Mouse (Mus musculus) intestine, embryonic 14.5 days (tissue): ENCODE data around the gene Kcnh2. TPM values are rescaled to one million over a fixed set of nuclear protein-coding genes. Genes with fewer than 3 reads are reported as not detected.

Experiments used
- ATAC-seq: fragments of 200-750 bp; cut with Nextera tagmentation; replicated peaks from 2 replicates; pipeline ENCODE4 v1.8.0; 2017; ENCODE audit warnings: low read depth, moderate number of reproducible peaks, moderate TSS enrichment, moderate library complexity; ENCODE audit not compliant: low FRiP score, low TSS enrichment
- DNase-seq: peaks from one replicate; pipeline ENCODE4 v3.0.0-alpha.2; 2018; ENCODE audit warnings: low spot score
- H3K27ac ChIP-seq: fragments of 300-500 bp; sonication (generic); 2 replicates; pipeline ENCODE4 v1.5.1; 2014; ENCODE audit warnings: low read depth, mild to moderate bottlenecking, control low read depth
- H3K27me3 ChIP-seq: fragments of 300-500 bp; sonication (generic); replicated peaks from 2 replicates; pipeline ENCODE4 v1.6.1; 2014; ENCODE audit warnings: low read length, control low read depth; ENCODE audit not compliant: control insufficient read depth, insufficient read depth
- H3K36me3 ChIP-seq: fragments of 300-500 bp; sonication (generic); 2 replicates; pipeline ENCODE4 v1.6.1; 2014; ENCODE audit warnings: low read length, control low read depth; ENCODE audit not compliant: control insufficient read depth, insufficient read depth
- H3K4me1 ChIP-seq: fragments of 300-500 bp; sonication (generic); replicated peaks from 2 replicates; pipeline ENCODE4 v1.6.1; 2014; ENCODE audit warnings: low read length, control low read depth, mixed read lengths; ENCODE audit not compliant: control insufficient read depth, insufficient read depth
- H3K4me2 ChIP-seq: fragments of 300-500 bp; sonication (generic); 2 replicates; pipeline ENCODE4 v1.6.1; 2014; ENCODE audit warnings: low read length
- H3K4me3 ChIP-seq: fragments of 300-500 bp; sonication (generic); 2 replicates; pipeline ENCODE4 v1.5.1; 2014; ENCODE audit warnings: low read depth, low read length, control low read depth, mixed read lengths
- H3K9ac ChIP-seq: fragments of 300-500 bp; sonication (generic); 2 replicates; pipeline ENCODE4 v1.6.1; 2014; ENCODE audit warnings: mild to moderate bottlenecking, low read length
- H3K9me3 ChIP-seq: fragments of 300-500 bp; sonication (generic); 2 replicates; pipeline ENCODE4 v1.6.1; 2016; ENCODE audit warnings: low read length, control low read depth; ENCODE audit not compliant: control insufficient read depth
- WGBS: fragments of 180-500 bp; shearing (Covaris S2); extraction: QIAGEN DNeasy Blood & Tissue Kit; methylation state at CpG from one replicate; pipeline ENCODE4 v1.1.7; 2014; 5-methylcytosine and 5-hydroxymethylcytosine counted together
- polyA plus RNA-seq: library from polyadenylated mRNA; unstranded; fragments of >200 nt; fragmentation: Nextera tagmentation; extraction: Ambion mirVana; gene quantifications from 2 replicates; pipeline ENCODE4 v1.2.1, GENCODE M21; 2014

Gene Kcnh2
- polyA plus RNA-seq, 1 experiment from 2014 or later = 11.2 TPM

DNA sequence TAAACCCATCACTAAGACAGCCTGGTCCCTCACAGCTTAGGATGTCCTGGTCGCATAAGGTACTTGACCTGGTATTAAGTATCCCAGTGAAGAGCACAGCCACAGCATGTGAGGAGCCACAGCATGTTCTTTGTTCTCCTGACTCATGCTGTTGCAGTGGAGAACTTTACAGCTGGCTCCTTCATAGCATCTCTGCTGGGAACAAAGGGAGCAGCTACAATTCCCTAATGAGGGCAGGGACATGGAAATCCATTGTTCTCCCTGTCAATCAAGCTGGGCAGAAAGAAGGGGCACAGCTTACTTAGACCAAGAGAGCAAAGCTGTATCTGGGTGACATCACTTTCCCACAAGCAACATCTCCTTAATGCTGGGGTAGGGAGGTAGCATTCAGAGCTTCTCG lies 70.9 kb downstream of the Kcnh2 start:
- Histone ChIP-seq H3K27me3 (no peaks in the 10 kb centered on the region), H3K4me1 (no peaks in the 10 kb centered on the region), H3K36me3 (no peaks in the 10 kb centered on the region), H3K27ac (no peak overlapping the region), H3K9ac (no peak overlapping the region), H3K4me3 (no peak overlapping the region), H3K4me2 (no peak overlapping the region), H3K9me3 (no peaks in the 10 kb centered on the region)
- DNase-seq = no peak
- 79% methylated on average over 2 of the region's 2 CpGs for WGBS
- ATAC-seq = no peak

DNA sequence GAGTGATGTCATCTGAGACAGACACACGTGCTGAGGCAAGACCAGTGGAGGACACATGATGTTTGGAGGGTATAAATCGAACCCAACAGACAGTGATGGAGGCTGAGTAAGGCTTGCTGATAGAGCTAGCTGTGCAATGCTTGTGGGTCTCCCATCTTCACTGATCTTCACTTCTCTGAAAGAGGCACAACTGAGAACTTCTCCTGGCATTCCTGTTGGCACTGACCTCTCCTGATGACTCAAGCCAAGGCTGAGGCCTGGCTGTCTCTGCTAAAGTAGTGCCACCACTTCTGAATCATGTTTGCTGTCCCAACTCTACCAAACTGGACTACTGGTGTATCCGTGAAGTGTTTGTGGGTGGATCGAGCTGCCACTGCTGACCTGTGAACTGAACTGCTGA lies 71.9 kb downstream of the Kcnh2 start:
- no peaks in the 10 kb centered on the region for H3K4me1 ChIP-seq
- no peak overlapping the region for H3K4me2 ChIP-seq
- ATAC-seq (no peak), DNase-seq (no peak)
- no peaks in the 10 kb centered on the region for H3K27me3 ChIP-seq
- no peaks in the 10 kb centered on the region for H3K9me3 ChIP-seq
- H3K9ac ChIP-seq = no peak overlapping the region
- WGBS = 79% methylated on average over 4 of the region's 4 CpGs
- no peak overlapping the region for H3K4me3 ChIP-seq
- H3K36me3 ChIP-seq = no peaks in the 10 kb centered on the region
- no peak overlapping the region for H3K27ac ChIP-seq

DNA sequence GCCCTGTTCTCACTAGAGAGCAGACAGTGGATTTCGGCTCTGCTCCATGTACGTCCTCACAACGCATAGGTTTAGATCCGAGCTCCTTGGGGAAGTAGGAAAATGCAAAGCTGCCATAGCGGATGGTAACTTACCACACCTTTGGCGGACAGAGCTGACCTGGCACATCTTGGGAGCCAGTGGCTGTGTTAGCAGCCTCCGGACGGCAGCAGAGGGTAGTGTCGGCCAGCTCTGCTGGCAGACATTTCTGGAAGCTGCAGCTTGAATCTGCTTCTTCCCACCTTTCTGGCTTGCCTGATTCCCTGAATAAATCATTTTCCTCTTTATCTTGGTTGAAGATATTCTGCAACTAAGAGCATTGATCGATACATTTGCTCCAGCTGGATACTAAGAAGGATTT lies 73.2 kb downstream of the Kcnh2 start:
- no peak overlapping the region for H3K4me2 ChIP-seq
- H3K4me1 ChIP-seq = no peaks in the 10 kb centered on the region
- ATAC-seq (no peak), DNase-seq (no peak)
- no peaks in the 10 kb centered on the region for H3K36me3 ChIP-seq
- H3K27ac ChIP-seq = no peak overlapping the region
- no peak overlapping the region for H3K4me3 ChIP-seq
- WGBS = 86% methylated on average over 10 of the region's 10 CpGs
- H3K9me3 ChIP-seq = no peaks in the 10 kb centered on the region
- no peaks in the 10 kb centered on the region for H3K27me3 ChIP-seq
- no peak overlapping the region for H3K9ac ChIP-seq

DNA sequence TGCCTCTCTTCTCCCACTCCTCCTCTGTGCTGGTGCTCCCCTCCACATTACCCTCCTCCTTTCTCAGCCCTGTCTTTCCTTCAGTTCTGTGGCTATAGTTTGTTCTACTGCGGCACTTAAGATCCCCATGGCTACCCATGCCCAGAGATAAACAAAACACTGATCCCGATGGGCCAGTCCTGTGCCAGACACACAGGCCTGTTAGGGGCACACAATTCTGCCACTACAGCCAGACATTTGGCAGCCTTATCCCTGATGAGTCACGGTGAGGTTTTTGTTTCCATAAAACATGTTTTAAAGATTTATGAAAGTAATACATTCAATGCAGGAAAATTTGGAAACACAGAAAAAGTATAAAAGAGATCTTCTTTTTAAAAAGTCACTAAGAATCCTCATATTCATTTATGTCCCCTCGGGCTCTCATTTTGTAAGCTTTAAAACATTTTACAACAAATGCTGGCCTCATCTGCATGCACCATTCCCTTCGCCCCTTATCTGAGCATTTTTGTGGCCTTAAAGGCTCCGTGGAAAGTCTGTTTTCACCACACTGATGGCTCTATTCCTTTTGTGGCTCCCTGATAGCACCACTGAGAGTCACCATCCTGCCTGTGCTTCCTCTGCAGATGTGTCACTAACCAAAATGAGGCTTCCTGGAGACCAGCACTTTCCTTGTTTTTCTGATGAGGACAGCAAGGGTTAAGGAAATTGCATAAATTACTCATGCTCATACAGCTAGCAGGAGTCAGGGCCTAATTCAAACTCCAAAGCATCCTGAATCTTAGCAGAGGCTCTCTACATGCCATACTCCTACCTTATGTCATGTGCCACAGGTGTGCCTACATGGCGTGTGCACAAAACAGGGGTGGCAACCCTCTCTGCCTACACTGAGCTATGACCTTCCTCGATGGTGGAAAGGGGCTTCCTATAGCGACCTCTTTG lies 77.5 kb downstream of the Kcnh2 start:
- Histone ChIP-seq H3K4me1 (no peaks in the 10 kb centered on the region), H3K36me3 (no peaks in the 10 kb centered on the region), H3K9me3 (no peaks in the 10 kb centered on the region), H3K27me3 (no peaks in the 10 kb centered on the region), H3K9ac (no peak overlapping the region), H3K4me3 (no peak overlapping the region), H3K4me2 (no peak overlapping the region), H3K27ac (no peak overlapping the region)
- DNase-seq (no peak), ATAC-seq (no peak)
- WGBS = 58% methylated on average over 9 of the region's 9 CpGs

DNA sequence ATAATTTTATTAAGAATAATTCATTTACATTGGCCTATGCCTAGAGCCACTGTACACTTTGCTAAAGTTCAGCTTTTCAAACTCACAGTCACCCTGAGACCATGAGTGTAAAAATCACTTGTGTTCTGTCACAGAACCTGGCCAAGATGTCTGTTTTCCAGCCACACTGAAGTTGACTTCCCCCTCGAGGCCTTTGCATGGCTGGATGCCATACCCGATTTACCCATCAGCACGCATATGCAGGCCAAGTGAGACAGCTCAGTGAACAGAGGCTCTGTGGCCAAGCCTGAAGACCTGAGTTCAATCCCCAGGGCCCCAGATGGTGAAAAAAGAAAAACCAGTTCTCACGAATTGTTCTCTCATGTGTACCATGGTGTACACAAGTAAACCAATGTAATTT lies 80.5 kb downstream of the Kcnh2 start:
- 73% methylated on average over 4 of the region's 4 CpGs for WGBS
- no peak overlapping the region for H3K27ac ChIP-seq
- H3K27me3 ChIP-seq = no peaks in the 10 kb centered on the region
- no peaks in the 10 kb centered on the region for H3K9me3 ChIP-seq
- H3K4me2 ChIP-seq = no peak overlapping the region
- ATAC-seq (no peak), DNase-seq (no peak)
- no peaks in the 10 kb centered on the region for H3K4me1 ChIP-seq
- H3K9ac ChIP-seq = no peak overlapping the region
- no peaks in the 10 kb centered on the region for H3K36me3 ChIP-seq
- no peak overlapping the region for H3K4me3 ChIP-seq

Other genes with a start within 250 kb of the Kcnh2 start
- gene Nupl2, start 186.6 kb downstream of the Kcnh2 start, polyA plus RNA-seq = 16.3 and 17.5 TPM in 2 replicates
- 6.6 and 6.8 TPM in 2 replicates for gene Nos3, start 13.2 kb upstream of the Kcnh2 start, polyA plus RNA-seq
- gene Atg9b, start 40.5 kb upstream of the Kcnh2 start, polyA plus RNA-seq = 0.66 and 1.0 TPM in 2 replicates
- 56.4 and 64.0 TPM in 2 replicates for gene Abcb8, start 42.1 kb upstream of the Kcnh2 start, polyA plus RNA-seq
- gene Asic3, start 61.8 kb upstream of the Kcnh2 start, polyA plus RNA-seq = not detected in 2 replicates
- 41.2 and 47.4 TPM in 2 replicates for gene Cdk5, start 71.9 kb upstream of the Kcnh2 start, polyA plus RNA-seq
- 32.7 and 35.7 TPM in 2 replicates for gene Slc4a2, start 72.2 kb upstream of the Kcnh2 start, polyA plus RNA-seq
- gene Fastk, start 93.7 kb upstream of the Kcnh2 start, polyA plus RNA-seq = 105 and 107 TPM in 2 replicates
- gene Tmub1, start 96.2 kb upstream of the Kcnh2 start, polyA plus RNA-seq = 22.7 and 22.9 TPM in 2 replicates
- gene Agap3, start 100.6 kb upstream of the Kcnh2 start, polyA plus RNA-seq = 22.0 and 22.9 TPM in 2 replicates
- gene Gbx1, start 175.6 kb upstream of the Kcnh2 start, polyA plus RNA-seq = 0.07 TPM in 1 of 2 replicates, not detected in the other
- gene Asb10, start 189.4 kb upstream of the Kcnh2 start, polyA plus RNA-seq = 0.28 and 0.32 TPM in 2 replicates
- 0.15 TPM in 1 of 2 replicates, not detected in the other for gene 4931409K22Rik, start 205.2 kb upstream of the Kcnh2 start, polyA plus RNA-seq
- gene Abcf2, start 225.9 kb upstream of the Kcnh2 start, polyA plus RNA-seq = 97.6 and 98.4 TPM in 2 replicates
- gene Chpf2, start 235.1 kb upstream of the Kcnh2 start, polyA plus RNA-seq = 8.6 and 10.6 TPM in 2 replicates